Mouse (Mus musculus): ENCODE measurements around the gene Cdca7l.

DNA sequence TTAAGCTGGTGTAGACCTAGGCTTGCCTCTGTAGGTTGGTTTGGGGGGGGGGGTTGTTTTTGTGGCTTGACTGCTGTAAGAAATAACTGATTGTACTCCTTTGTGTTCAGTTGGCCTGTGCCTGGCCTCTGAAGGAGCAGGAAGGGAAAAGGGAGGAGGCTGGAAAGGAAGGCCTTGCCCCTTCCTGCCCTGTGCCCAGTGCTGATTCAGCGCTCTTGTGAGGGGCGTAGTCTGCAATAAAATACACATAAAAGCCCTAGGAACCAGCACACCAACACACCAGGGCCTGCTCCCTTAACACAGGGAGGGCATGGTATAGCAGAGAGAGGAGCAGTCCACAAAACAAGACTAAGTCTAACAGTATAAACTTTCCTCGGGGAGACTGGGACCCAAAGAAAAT is 40.8 kb upstream of the Cdca7l start:
- TF ChIP-seq CTCF (IDR thresholded peaks at IDR 0.05) = no peak
- peak; percentile 92 for TF ChIP-seq EP300 (IDR thresholded peaks at IDR 0.05)
